Mouse (Mus musculus) MEL (cell line): ENCODE data around the gene Cep104. TPM values are rescaled to one million over a fixed set of nuclear protein-coding genes. Genes with fewer than 3 reads are reported as not detected.

Experiments used
- DNase-seq: peaks from one replicate; pipeline ENCODE4 v3.0.0; 2011; ENCODE audit warnings: low read depth, low spot score
- H3K27ac ChIP-seq: 2 replicates; pipeline ENCODE4 v1.5.1; 2012; ENCODE audit warnings: low read depth, mild to moderate bottlenecking, control low read depth, low read length, moderate library complexity; ENCODE audit not compliant: control insufficient read depth
- H3K27me3 ChIP-seq, 2 experiments: fragments of 150-350 bp in 1 of 2; sonication (generic) in 1 of 2; 2 replicates each; pipeline ENCODE4 v1.6.1; 2012; ENCODE audit warnings: low read length in 2 of 2, mild to moderate bottlenecking in 2 of 2, improper control_type of control experiment in 1 of 2, moderate library complexity in 1 of 2; ENCODE audit not compliant: insufficient read depth in 2 of 2, control insufficient read depth in 1 of 2
- H3K36me3 ChIP-seq, 2 experiments: 2 replicates each; pipeline ENCODE4 v1.6.1; 2012 to 2014; ENCODE audit warnings: low read length in 2 of 2, improper control_type of control experiment in 1 of 2, inconsistent platforms in 1 of 2, mild to moderate bottlenecking in 1 of 2; ENCODE audit not compliant: insufficient read depth in 2 of 2, control insufficient read depth in 1 of 2
- H3K4me1 ChIP-seq, 2 experiments: fragments of 150-350 bp in 1 of 2; sonication (generic) in 1 of 2; 2 replicates each; pipeline ENCODE4 v1.6.1; 2012; ENCODE audit warnings: low read length in 2 of 2, improper control_type of control experiment in 1 of 2, mild to moderate bottlenecking in 1 of 2; ENCODE audit not compliant: insufficient read depth in 2 of 2, control insufficient read depth in 1 of 2
- H3K4me3 ChIP-seq, 2 experiments: fragments of 150-350 bp in 1 of 2; sonication (generic) in 1 of 2; 2 replicates each; pipeline ENCODE4 v1.5.1; 2012; ENCODE audit warnings: low read depth in 2 of 2, low read length in 2 of 2, mild to moderate bottlenecking in 2 of 2, moderate library complexity in 2 of 2, control low read depth in 1 of 2, improper control_type of control experiment in 1 of 2; ENCODE audit not compliant: control insufficient read depth in 1 of 2, insufficient read depth in 1 of 2
- H3K79me2 ChIP-seq: 2 replicates; pipeline ENCODE4 v1.6.1; 2012; ENCODE audit warnings: mild to moderate bottlenecking, low read length, moderate library complexity; ENCODE audit not compliant: control insufficient read depth, poor library complexity, insufficient read depth
- H3K9ac ChIP-seq: 2 replicates; pipeline ENCODE4 v1.6.1; 2012; ENCODE audit warnings: low read depth, mild to moderate bottlenecking, control low read depth, low read length, moderate library complexity; ENCODE audit not compliant: control insufficient read depth, poor library complexity, severe bottlenecking
- H3K9me3 ChIP-seq: fragments of 150-350 bp; sonication (generic); replicated peaks from 2 replicates; pipeline ENCODE4 v1.6.1; 2012; ENCODE audit warnings: mild to moderate bottlenecking, low read length, improper control_type of control experiment, moderate library complexity; ENCODE audit not compliant: insufficient read depth
- CTCF ChIP-seq, 3 experiments: IDR thresholded peaks in 2 of 3; conservative IDR thresholded peaks in 1 of 3; 2 replicates each; pipeline ENCODE4 v1.5.1; 2011 to 2012; ENCODE audit warnings: low read length in 3 of 3, low read depth in 2 of 3, mild to moderate bottlenecking in 2 of 3, improper control_type of control experiment in 1 of 3, inconsistent platforms in 1 of 3, mixed read lengths in 1 of 3, moderate library complexity in 1 of 3; ENCODE audit not compliant: control insufficient read depth in 1 of 3, insufficient read depth in 1 of 3, poor library complexity in 1 of 3, severe bottlenecking in 1 of 3
- E2F4 ChIP-seq: IDR thresholded peaks from 2 replicates; pipeline ENCODE4 v1.6.1; 2011; ENCODE audit warnings: low read depth, low read length, improper control_type of control experiment, borderline replicate concordance
- HCFC1 ChIP-seq: IDR thresholded peaks from 2 replicates; pipeline ENCODE4 v1.6.1; 2012; ENCODE audit warnings: low read depth, mild to moderate bottlenecking, inconsistent platforms, low read length, improper control_type of control experiment, moderate library complexity
- MAFK ChIP-seq: IDR thresholded peaks from 2 replicates; pipeline ENCODE4 v1.6.1; 2011; ENCODE audit warnings: low read depth, mild to moderate bottlenecking, low read length, improper control_type of control experiment, borderline replicate concordance
- MAX ChIP-seq: IDR thresholded peaks from 2 replicates; pipeline ENCODE4 v1.6.1; 2011; ENCODE audit warnings: low read length, improper control_type of control experiment
- MXI1 ChIP-seq: IDR thresholded peaks from 2 replicates; pipeline ENCODE4 v1.6.1; 2011; ENCODE audit warnings: mild to moderate bottlenecking, low read depth, low read length, improper control_type of control experiment
- NELFE ChIP-seq: IDR thresholded peaks from 2 replicates; pipeline ENCODE4 v1.6.1; 2011; ENCODE audit warnings: low read depth, low read length, improper control_type of control experiment
- POLR2AphosphoS5 ChIP-seq: IDR thresholded peaks from 2 replicates; pipeline ENCODE4 v1.6.1; 2012; ENCODE audit warnings: low read depth, borderline replicate concordance, mild to moderate bottlenecking, inconsistent platforms, low read length, moderate library complexity, mixed read lengths
- TAL1 ChIP-seq: IDR thresholded peaks from 2 replicates; pipeline ENCODE4 v1.6.1; 2012; ENCODE audit warnings: mild to moderate bottlenecking, inconsistent platforms, low read length, moderate library complexity, mixed read lengths
- USF2 ChIP-seq, 2 experiments: IDR thresholded peaks; 2 replicates each; pipeline ENCODE4 v1.6.1; 2011 to 2012; ENCODE audit warnings: improper control_type of control experiment in 2 of 2, low read length in 2 of 2, borderline replicate concordance in 1 of 2, inconsistent platforms in 1 of 2, low read depth in 1 of 2, mild to moderate bottlenecking in 1 of 2; ENCODE audit not compliant: insufficient read depth in 1 of 2
- ZKSCAN1 ChIP-seq: IDR thresholded peaks from 2 replicates; pipeline ENCODE4 v1.6.1; 2012; ENCODE audit warnings: low read depth, mild to moderate bottlenecking, inconsistent platforms, low read length, improper control_type of control experiment, moderate library complexity
- ZMIZ1 ChIP-seq: IDR thresholded peaks from 2 replicates; pipeline ENCODE4 v1.6.1; 2012; ENCODE audit warnings: low read depth, mild to moderate bottlenecking, inconsistent platforms, low read length, improper control_type of control experiment, moderate library complexity
- ZNF384 ChIP-seq: IDR thresholded peaks from 2 replicates; pipeline ENCODE4 v1.6.1; 2012; ENCODE audit warnings: low read depth, mild to moderate bottlenecking, inconsistent platforms, low read length, improper control_type of control experiment
- polyA plus RNA-seq, 2 experiments: library from polyadenylated mRNA; stranded (reverse) in 1 of 2; unstranded in 1 of 2; fragments of >175 nt in 1 of 2; fragments of >200 nt in 1 of 2; gene quantifications; 2 replicates each; pipeline versions ENCODE4 v1.2.1 to v1.2.4; 2012; ENCODE audit warnings: low replicate concordance in 2 of 2, low read depth in 1 of 2; ENCODE audit not compliant: insufficient read length in 2 of 2, insufficient read depth in 1 of 2, missing spikeins in 1 of 2
- total RNA-seq: library from RNA; depleted of rRNA; stranded (reverse); fragments of 300-350 nt; gene quantifications from 2 replicates; pipeline ENCODE4 v1.2.3, GENCODE M21; 2012

The Cep104 gene
- total and polyA plus RNA-seq, 3 experiments, result 8.5 to 19.9 TPM; not detected in 1

DNA sequence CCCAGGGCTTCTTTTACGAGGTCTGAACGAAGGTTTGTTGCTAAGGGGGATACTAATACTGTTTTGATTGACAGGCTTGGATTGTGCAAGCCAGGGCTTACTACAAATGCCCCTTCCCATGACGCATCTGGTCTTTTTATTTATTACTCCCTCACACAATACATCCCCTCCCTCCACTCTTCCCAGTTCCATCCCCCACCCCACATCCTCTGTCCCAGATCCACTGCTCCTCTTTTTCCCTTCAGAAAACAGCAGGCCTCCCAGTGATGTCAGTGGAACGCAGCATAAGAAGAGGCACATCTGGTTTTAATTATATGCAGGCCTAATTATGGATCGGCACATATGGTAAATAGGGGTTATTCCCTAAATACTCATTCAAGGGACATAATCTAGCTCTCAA, 23.3 kb upstream of the Cep104 start:
- Histone ChIP-seq H3K79me2 (peaks cover under 1% of the 10 kb centered on the region; the same call in 1 of the 2 replicates), H3K27me3 (no peaks in the 10 kb centered on the region), H3K9me3 (no peaks in the 10 kb centered on the region), H3K4me3 (no peak overlapping the region), H3K4me1 (peaks cover 3 to 13% of the 10 kb centered on the region in 2 experiments; a peak in 3 of 4 replicates), H3K36me3 (peaks cover 0 to 6% of the 10 kb centered on the region in 2 experiments; a peak in 2 of 4 replicates), H3K9ac (no peak overlapping the region), H3K27ac (no peak overlapping the region)
- TF ChIP-seq USF2 (IDR thresholded peaks at IDR 0.05; ENCODE audit: borderline replicate concordance in 1 of 2, insufficient read depth in 1 of 2, low read depth in 1 of 2, low read length in 2 of 2), result no peak
- no peak for TF ChIP-seq E2F4
- TF ChIP-seq ZKSCAN1, result no peak
- TF ChIP-seq NELFE, result no peak
- no peak for TF ChIP-seq MAX
- TF ChIP-seq CTCF (IDR thresholded peaks at IDR 0.05 in 2 of 3, conservative IDR thresholded peaks at IDR 0.05 in 1 of 3; ENCODE audit: control insufficient read depth in 1 of 3, insufficient read depth in 1 of 3, low read depth in 2 of 3, low read length in 3 of 3, poor library complexity in 1 of 3, severe bottlenecking in 1 of 3), result no peak
- no peak for TF ChIP-seq POLR2AphosphoS5
- TF ChIP-seq ZNF384, result no peak
- DNase-seq, result no peak

DNA sequence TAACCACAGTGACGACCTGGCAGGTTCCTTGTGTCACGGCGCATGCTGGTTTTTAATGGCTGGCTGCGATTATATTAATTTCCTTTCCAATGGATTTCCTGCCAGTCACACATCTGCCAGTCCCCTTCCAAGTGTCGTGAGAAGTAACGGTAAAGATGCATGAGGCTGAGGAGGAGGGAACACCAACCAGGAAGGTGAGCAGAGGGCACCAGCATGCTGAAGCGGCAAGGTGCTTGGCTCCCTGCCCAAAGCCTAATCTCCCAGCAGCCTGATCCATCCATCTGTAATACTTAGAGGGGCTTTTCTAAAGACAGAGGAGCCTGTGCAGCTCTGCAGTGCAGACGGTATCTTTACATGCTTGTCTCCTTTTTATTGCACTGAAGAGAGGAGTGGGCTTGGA, 19.3 kb upstream of the Cep104 start:
- peaks cover 3 to 19% of the 10 kb centered on the region in 2 experiments; a peak in 3 of 4 replicates for H3K4me1 ChIP-seq
- no peaks in the 10 kb centered on the region for H3K9me3 ChIP-seq
- H3K27me3 ChIP-seq, result no peaks in the 10 kb centered on the region
- H3K4me3 ChIP-seq, result peak overlapping the region in 1 of 2 experiments; percentile 3; a peak in 1 of 4 replicates
- H3K79me2 ChIP-seq, result peaks cover 10% of the 10 kb centered on the region; the same call in 1 of the 2 replicates
- peak; percentile 55 for DNase-seq
- peak overlapping the region; percentile 98 for H3K27ac ChIP-seq
- TF ChIP-seq HCFC1 (peak; percentile 37; the same call in 1 of the 2 replicates), MXI1 (no peak), MAFK (no peak), ZNF384 (no peak), TAL1 (no peak), ZMIZ1 (no peak)
- TF ChIP-seq, all 39 proteins: peak for 1
- Histone ChIP-seq H3K36me3 (peaks cover 0 to 11% of the 10 kb centered on the region in 2 experiments; a peak in 2 of 4 replicates), H3K9ac (peak overlapping the region; percentile 97)
